Mouse (Mus musculus) megakaryocyte, embryonic 14.5 days (primary cell): ENCODE results near the gene Hspg2. TPM values are rescaled to one million over a fixed set of nuclear protein-coding genes. Genes with fewer than 3 reads are reported as not detected.

Source experiments
- H3K27me3 ChIP-seq: replicated peaks from 2 replicates; pipeline ENCODE3; 2012; ENCODE audit warnings: inconsistent platforms
- H3K36me3 ChIP-seq: replicated peaks from 2 replicates; pipeline ENCODE3; 2012; ENCODE audit warnings: low read length, inconsistent platforms, mixed read lengths
- H3K4me1 ChIP-seq: 2 replicates; pipeline ENCODE4 v1.6.1; 2012; ENCODE audit warnings: inconsistent platforms
- H3K4me3 ChIP-seq: replicated peaks from 2 replicates; pipeline ENCODE3; 2012; ENCODE audit warnings: moderate library complexity, mild to moderate bottlenecking, inconsistent platforms
- H3K9me3 ChIP-seq: 2 replicates; pipeline ENCODE4 v1.6.1; 2012; ENCODE audit warnings: inconsistent platforms
- FLI1 ChIP-seq: IDR thresholded peaks from 2 replicates; pipeline ENCODE4 v1.6.1; 2012; ENCODE audit warnings: low read length, inconsistent platforms, mixed read lengths
- GATA1 ChIP-seq: IDR thresholded peaks from 3 replicates; pipeline ENCODE4 v1.6.1; 2012; ENCODE audit warnings: mixed read lengths, low read length, inconsistent platforms, borderline replicate concordance
- polyA plus RNA-seq: library from polyadenylated mRNA; stranded (reverse); fragments of >175 nt; gene quantifications from 2 replicates; pipeline ENCODE4 v1.2.3, GENCODE M21; 2012; ENCODE audit warnings: low replicate concordance; ENCODE audit not compliant: insufficient read depth

Hspg2 gene
- polyA plus RNA-seq, 1 experiment, result not detected

DNA sequence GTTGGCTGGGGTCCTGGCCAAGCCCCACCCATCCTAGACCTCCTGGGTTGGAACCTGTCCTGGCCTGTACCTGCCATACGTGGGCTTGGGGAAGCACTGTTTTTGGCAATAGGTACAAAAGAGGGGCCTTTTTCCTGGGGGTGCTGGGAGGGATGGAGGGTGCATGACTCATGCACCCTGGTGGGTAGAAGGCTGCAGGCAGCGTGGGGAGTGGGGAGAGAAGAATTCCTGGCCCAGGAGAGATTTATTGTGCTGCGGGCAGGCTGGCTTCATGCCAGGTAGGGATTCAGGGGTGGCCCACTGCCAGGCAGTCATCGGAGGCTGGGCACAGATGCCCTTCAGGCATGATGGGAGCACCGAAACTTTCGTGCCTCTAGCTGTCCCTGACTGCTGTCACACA is 20.4 kb upstream of the Hspg2 start:
- Histone ChIP-seq H3K9me3 (no peaks in the 10 kb centered on the region), H3K4me3 (no peak overlapping the region), H3K4me1 (peaks cover 25% of the 10 kb centered on the region), H3K27me3 (peaks cover 45% of the 10 kb centered on the region), H3K36me3 (no peaks in the 10 kb centered on the region)
- TF ChIP-seq FLI1 (no peak), GATA1 (no peak)

GRCm38 (mm10) chr4:137448641-137449040 is 19.9 kb upstream of the Hspg2 start:
- no peak overlapping the region for H3K4me3 ChIP-seq
- no peaks in the 10 kb centered on the region for H3K9me3 ChIP-seq
- H3K27me3 ChIP-seq, result peaks cover 48% of the 10 kb centered on the region
- no peaks in the 10 kb centered on the region for H3K36me3 ChIP-seq
- H3K4me1 ChIP-seq, result peaks cover 25% of the 10 kb centered on the region
- TF ChIP-seq FLI1 (no peak), GATA1 (no peak)

- TF ChIP-seq GATA1, result no peak
- TF ChIP-seq FLI1, result no peak
- Histone ChIP-seq H3K27me3 (peaks cover 53% of the 10 kb centered on the region), H3K36me3 (no peaks in the 10 kb centered on the region), H3K9me3 (no peaks in the 10 kb centered on the region), H3K4me1 (peaks cover 21% of the 10 kb centered on the region), H3K4me3 (no peak overlapping the region)
Measured at GRCm38 (mm10) chr4:137449132-137449531, 19.4 kb upstream of the Hspg2 start.

- H3K4me1 ChIP-seq, result peaks cover 21% of the 10 kb centered on the region
- TF ChIP-seq FLI1 (no peak), GATA1 (no peak)
- no peaks in the 10 kb centered on the region for H3K36me3 ChIP-seq
- H3K27me3 ChIP-seq, result peaks cover 55% of the 10 kb centered on the region
- H3K9me3 ChIP-seq, result no peaks in the 10 kb centered on the region
- H3K4me3 ChIP-seq, result no peak overlapping the region
Measured at GRCm38 (mm10) chr4:137449715-137450114, 18.9 kb upstream of the Hspg2 start.

- Histone ChIP-seq H3K4me3 (no peak overlapping the region), H3K27me3 (peaks cover 58% of the 10 kb centered on the region), H3K9me3 (no peaks in the 10 kb centered on the region), H3K36me3 (no peaks in the 10 kb centered on the region), H3K4me1 (peaks cover 27% of the 10 kb centered on the region)
- TF ChIP-seq FLI1 (no peak), GATA1 (no peak)
Measured at GRCm38 (mm10) chr4:137452190-137452589, 16.4 kb upstream of the Hspg2 start.

DNA sequence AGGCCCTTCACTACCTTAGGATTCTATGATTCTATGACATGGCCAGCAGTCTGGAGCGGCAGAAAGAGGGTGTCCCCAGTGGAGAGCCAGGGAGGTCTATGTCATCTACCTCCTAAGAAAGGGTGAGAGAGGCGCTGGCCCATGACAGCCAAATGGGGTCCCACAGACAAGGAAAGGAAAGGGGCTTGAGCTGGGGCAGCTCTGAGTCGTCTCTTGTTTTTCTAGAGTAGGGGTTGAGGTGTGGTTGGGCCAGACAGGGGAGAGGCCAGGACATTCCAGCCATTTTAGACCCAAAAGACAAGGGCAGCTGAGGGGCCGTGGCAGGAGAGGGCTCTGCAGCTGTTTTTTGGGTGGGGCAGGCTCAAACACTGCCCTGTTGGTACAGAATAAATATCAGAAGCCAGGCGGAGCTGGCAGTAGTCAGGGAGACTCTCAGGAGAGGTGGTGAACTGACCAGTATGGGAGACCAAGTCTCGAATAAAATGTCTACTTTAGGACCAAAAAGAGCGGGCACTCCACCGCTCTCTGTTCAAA is 15.3 kb upstream of the Hspg2 start, which contains the start of gene 1700013G24Rik:
TSS of gene 1700013G24Rik (plus strand) at position 51 of the 534 bp plus-strand sequence.
- no peaks in the 10 kb centered on the region for H3K36me3 ChIP-seq
- peaks cover 53% of the 10 kb centered on the region for H3K27me3 ChIP-seq
- peaks cover 22% of the 10 kb centered on the region for H3K4me1 ChIP-seq
- no peak within 1 kb of the TSS for H3K4me3 ChIP-seq
- TF ChIP-seq FLI1, result no peak
- TF ChIP-seq GATA1, result no peak
- peaks cover 4% of the 10 kb centered on the region for H3K9me3 ChIP-seq

DNA sequence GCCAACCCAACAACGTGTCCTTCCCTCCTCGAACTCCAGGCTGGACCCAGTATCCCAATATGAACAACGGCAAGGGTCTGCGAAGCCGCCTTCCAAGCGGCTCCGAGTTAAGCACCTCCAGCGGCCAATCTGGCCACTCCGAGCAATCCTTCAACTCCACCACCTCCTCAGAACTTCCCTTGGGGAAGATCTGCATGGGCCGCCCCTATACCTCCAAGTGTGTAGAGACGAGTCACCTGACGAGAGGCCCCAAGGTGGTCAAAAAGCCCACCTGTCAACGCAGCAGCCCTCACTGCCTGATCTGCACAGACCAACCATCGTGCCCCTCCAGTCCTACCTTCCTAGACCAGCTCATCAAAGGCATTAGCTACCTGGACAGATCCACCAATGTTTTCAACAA is 14.0 kb upstream of the Hspg2 start:
- peaks cover 4% of the 10 kb centered on the region for H3K9me3 ChIP-seq
- TF ChIP-seq GATA1, result no peak
- TF ChIP-seq FLI1, result no peak
- H3K4me1 ChIP-seq, result peaks cover 22% of the 10 kb centered on the region
- no peaks in the 10 kb centered on the region for H3K36me3 ChIP-seq
- peaks cover 56% of the 10 kb centered on the region for H3K27me3 ChIP-seq
- no peak overlapping the region for H3K4me3 ChIP-seq

DNA sequence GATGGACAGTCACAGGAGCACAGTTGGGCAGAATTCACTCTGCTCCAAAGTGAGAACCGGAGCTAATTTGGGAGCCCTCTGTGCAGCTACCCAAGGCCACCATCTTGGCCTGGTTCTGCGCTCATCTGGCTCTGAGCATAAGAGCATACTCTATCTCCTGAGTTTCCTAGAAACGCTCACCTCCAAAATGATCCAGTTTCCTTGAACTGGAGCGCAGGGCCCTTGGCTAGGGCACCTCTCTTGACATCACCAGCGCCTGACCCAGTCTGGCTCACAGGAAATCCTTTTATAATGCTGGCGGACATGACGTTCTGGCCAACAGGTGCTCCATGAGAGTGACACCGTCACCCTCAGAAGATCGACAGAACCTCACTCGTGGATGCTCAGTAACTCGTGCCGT is 12.0 kb upstream of the Hspg2 start:
- H3K4me3 ChIP-seq, result no peak overlapping the region
- no peaks in the 10 kb centered on the region for H3K36me3 ChIP-seq
- peaks cover 4% of the 10 kb centered on the region for H3K9me3 ChIP-seq
- TF ChIP-seq GATA1 (no peak), FLI1 (no peak)
- peaks cover 17% of the 10 kb centered on the region for H3K4me1 ChIP-seq
- peaks cover 56% of the 10 kb centered on the region for H3K27me3 ChIP-seq

- Histone ChIP-seq H3K36me3 (no peaks in the 10 kb centered on the region), H3K27me3 (peaks cover 61% of the 10 kb centered on the region), H3K4me3 (no peak overlapping the region), H3K4me1 (peaks cover 17% of the 10 kb centered on the region), H3K9me3 (peaks cover 4% of the 10 kb centered on the region)
- TF ChIP-seq FLI1 (no peak), GATA1 (no peak)
Measured at GRCm38 (mm10) chr4:137457292-137457691, 11.3 kb upstream of the Hspg2 start.

DNA sequence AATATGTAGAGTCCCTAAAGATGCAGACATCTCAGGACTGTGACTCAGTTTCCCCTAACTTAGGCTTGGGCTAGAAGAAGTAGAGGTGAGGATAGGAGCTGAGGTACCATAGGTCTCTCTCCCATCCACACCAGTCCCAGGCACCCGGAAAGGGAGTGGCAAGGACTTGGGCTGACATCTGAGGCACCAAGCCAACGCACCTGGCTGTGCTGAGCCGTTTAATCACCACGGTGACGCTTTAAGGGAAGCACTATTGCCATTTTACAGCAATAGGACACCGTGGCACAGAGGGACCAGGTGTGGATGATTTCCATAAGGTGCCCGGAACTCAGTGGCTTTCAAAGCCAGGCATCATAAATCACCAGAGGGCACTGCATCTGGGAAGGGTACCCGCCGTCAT is 10.3 kb upstream of the Hspg2 start:
- peaks cover 57% of the 10 kb centered on the region for H3K27me3 ChIP-seq
- peaks cover 4% of the 10 kb centered on the region for H3K9me3 ChIP-seq
- H3K4me3 ChIP-seq, result no peak overlapping the region
- H3K4me1 ChIP-seq, result peaks cover 17% of the 10 kb centered on the region
- TF ChIP-seq GATA1 (no peak), FLI1 (no peak)
- no peaks in the 10 kb centered on the region for H3K36me3 ChIP-seq
